Mouse (Mus musculus): ENCODE measurements around the gene Wwc1.
"Not testable (repeated sequence)": the region's sequence is repeated elsewhere in the genome, so short reads cannot be mapped to it uniquely, and the experiment has no call there.

Wwc1 gene

DNA sequence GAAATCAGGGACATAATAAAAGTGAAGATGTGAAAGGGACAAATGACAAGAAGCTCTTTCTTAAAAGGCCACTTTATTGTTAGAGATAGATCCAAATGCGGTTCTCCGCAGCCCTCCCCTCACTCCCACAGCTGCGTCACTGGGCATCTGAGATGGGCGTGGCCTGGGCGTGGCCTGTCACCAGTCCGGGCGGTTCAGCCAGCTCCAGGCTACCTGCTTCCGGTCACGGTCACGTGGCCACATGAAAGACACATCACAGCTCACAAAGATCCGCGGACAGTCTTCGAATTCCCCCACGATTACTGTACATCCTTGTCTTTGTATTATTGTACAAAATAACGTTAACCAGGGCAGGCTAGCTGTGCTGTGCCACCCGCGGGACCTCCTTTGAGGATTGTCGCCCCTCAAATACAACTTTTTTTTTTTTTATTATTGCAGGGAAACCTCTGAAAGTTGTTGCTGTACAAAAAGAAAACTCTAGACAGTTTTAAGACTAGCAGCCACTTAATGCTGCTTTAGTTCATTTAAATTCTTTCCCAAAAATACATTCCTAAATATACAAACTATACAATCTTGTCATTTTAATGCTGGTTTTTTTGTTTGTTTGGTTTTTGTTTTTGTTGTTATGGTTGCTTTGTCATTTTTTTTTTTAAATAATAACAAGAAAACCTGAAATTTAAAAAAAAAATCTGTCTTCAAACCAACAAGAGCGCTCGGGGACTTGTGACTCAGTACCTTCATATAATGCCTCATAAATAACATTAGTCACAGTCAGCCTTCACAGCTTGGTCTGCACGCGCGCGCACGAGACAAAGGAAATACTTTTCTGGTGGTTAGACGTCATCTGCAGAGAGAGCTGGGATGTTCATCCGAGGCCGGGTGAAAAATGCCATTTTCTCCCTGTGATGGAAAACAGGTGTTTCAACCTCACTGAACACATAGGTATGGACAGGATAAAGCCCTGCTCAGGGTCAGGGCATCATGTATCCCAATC is 141.7 kb downstream of the Wwc1 start:
- intact Hi-C loops (cut with DNase I), result no loop called here

DNA sequence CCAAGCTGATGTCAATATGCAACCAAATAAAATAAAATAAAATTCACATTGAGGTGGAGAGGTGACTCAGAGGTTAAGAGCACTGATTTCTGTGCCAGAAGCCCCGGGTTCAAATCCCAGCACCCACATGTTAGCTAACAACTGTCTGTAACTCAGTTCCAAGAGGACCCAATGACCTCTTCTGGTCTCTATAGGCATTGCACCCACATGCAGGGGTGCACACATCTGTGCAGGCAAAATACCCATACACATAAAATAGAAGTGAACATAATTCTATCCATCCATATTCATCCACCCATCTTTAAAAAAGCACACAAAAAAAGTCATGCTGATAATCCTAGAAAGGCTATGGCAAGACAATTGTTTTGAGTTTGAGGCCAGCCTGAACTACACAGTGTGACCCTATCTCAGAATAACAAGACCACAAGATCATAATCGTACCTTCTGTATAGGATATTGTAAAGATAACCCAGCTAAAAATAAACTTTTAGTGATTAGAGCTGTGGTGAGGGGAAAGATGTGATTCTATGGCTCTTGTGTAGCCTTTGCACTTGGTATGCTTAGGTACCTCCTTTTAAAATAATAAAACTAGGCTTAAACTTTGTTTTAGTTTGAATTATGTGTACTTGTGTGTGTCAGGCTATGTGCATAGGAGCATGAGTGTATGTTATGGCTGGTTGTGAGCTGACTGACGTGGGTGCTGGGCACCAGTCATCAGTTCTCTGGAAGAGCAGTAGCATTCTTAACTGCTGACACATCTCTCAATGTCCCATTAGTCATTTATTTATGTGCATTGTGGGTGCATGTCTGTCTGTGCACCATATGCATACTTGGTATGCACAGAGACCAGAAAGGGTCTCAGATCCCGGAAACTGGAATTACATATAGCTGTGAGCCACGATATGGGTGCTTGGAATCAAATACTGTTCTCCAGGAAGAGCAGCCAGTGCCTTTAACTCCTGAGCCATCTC is 142.9 kb downstream of the Wwc1 start:
- intact Hi-C loops (cut with DNase I), result no loop called here

DNA sequence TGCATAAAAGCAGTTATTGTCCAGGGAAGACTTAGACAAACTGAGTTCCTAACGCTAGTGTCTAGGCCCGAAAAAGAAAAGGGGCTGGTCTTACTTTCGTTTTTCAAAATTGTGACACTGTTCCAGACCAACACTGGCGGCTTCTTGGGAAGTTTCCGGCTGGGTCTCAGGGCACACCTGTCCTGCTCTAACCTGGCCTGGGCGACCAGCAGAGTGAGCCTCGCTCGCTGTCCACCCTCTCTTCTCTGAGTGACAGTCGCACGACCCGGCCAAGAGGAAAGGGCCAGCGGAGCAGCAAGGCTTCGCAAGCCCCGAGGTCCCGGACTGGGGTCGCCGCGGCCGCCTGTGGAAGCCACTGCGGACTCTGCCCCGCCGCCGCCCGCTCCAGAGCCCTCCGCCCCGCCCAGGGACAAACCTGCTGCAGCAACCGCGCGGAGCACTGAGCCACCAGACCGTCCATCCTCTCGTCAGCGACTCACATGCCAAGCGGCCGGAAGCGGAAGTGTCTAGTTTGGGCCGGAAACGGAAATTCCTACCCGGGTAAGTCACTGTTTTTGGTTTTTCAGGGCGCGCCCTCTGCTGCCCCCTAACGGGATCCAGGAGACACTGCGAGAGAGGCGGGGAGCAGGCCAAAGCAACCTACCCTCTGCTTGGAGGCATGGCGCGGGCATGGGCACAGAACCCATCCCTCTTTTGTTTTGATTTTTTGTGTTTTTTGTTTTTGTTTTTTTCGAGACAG is 146.1 kb downstream of the Wwc1 start, which contains the start of gene Rars:
Rars (minus strand) TSS at position 485 of the 739 bp plus-strand sequence.
- intact Hi-C loops (cut with DNase I), result loop anchor here (5.0 kb wide), 1 partner anchor 168 kb away; no protein-coding TSS in a partner anchor

DNA sequence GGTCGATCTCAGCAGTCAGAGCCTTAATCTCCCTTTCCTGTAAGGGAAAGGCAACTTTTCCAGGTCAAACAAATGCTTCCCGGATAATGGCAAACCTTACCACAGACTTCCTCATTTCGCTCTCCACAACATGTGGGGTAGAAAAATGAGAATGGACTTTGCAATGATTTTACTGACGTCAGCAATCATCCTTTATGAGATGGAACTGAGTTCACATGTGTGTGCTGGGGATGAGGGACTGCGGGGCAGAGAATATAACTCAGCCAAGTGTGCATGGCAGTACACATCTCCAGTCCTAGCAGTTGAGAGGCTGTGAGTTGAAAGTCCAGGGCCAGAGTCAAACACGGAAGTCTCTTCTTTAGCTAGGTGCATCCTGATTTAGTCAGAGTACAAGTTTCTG is 147.1 kb downstream of the Wwc1 start:
- intact Hi-C loops (cut with DNase I), result loop anchor here (5.0 kb wide), 1 partner anchor 169 kb away; no protein-coding TSS in a partner anchor

DNA sequence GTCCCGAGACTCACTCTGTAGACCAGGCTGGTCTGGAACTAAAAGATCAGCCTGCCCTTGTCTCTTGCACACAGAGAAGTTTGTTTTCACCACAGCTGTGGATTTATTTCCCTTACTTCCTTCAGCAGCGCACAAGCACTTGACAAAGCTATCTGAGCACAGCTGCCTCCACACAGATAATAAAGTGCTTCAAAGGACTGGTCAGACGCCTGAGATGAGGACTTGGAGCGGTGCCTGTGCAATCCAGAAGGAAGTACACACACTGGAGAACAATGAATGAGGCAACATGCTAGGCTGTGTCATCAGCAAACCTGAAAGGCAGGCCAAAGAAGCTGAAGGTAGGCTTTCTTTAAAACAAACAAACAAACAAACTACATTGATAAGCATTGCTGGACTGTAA is 148.2 kb downstream of the Wwc1 start:
- intact Hi-C loops (cut with DNase I), result loop anchor here (5.0 kb wide), 1 partner anchor 170 kb away; no protein-coding TSS in a partner anchor

DNA sequence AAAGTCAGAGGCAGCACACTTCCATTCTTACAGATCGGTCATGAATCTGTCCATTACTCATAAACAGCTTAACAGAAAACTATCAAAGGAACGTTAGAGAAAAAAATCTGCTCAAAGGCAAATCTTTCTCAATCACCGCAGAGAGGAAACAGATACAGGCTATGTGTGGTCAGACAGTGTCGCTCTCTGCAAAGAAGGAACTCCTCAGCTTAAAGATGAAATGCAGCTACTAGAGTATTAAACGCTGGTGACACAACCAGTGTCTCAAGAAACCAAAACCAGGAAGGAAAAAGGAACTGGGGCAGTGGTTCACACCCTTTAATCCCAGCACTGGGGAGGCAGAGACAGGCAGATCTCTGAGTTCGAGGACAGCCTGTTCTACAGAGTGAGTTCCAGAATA is 152.6 kb downstream of the Wwc1 start:
- intact Hi-C loops (cut with DNase I), result loop anchor here (5.0 kb wide), 1 partner anchor 45 kb away; no protein-coding TSS in a partner anchor

DNA sequence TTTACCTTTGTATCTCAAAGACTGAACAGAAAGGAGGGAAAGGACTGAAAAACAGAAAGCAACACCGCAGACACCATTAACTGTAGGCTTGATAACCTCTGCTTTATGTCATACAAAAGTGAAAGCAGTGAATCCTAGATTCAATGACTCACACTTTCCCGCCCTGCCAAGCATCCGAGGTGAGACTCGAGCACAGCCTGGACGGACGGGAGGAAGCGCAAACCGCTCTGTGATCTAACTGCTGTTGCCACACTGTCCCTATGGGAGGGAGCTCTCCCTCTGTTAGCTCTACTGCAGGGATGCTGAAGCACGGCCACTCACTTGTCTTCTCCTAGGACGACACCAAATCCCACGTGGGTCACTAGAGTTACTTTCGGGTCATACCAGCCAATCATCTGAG is 164.0 kb downstream of the Wwc1 start:
- intact Hi-C loops (cut with DNase I), result no loop called here

DNA sequence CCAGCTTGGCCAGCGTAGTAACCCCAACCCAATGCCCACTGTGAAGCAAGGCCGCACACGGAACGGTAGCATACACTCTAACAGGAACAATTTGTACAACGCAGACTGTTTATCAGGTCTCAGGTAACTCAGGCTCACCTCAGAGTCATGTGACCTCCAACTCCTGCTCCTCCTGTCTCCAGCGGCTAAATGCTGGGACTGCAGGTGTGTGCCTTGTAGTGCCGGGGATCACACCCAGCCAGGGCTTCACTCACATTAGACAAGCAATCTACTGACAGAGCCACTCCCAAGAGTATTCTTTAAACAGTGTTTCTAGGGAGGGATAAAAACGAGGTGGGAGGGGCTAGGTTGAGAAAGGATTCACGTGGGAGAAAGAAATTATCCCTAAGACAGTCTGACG is 168.9 kb downstream of the Wwc1 start:
- intact Hi-C loops (cut with DNase I), result no loop called here

DNA sequence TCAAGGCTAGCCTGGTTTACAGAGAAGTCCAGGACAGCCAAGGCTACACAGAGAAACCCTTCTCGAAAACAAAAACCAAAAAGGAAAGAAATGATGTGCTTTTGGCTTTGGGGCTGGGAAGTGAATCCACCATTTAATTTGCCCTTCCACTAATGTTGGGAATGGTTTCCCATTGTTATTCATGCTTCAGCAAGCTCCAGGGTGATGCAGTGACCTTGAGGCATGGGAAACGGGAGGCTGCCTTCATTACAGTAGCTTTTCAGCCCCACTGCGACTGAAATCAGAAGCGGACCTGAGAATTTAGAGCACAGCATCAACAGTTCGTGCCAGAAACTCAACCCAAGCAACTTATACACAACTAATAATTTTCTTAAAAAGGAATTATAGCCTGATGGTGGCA is 179.0 kb downstream of the Wwc1 start:
- intact Hi-C loops (cut with DNase I), result no loop called here

DNA sequence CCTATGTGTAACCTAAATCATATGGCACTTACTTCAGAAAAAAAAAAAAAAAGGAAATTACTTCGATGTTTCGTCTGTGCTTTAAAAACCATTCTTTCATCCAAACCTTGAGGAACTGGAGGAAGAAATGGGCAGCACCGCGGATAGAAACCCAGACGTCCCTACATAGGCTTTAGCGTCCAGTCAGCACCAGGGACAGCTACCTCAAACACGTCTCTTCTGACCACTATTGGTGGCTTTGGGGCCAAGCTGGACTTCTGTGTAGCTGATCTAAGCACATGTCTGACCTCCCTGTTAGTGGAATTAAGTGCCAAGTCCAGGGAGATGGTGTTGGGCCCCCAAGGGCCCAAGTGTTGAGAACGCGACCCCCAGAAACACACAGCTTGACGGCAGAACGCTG is 181.5 kb downstream of the Wwc1 start, which contains the start of gene Fbll1:
Fbll1 (minus strand) TSS at position 11 of the 400 bp plus-strand sequence.
- intact Hi-C loops (cut with DNase I), result no loop called here

DNA sequence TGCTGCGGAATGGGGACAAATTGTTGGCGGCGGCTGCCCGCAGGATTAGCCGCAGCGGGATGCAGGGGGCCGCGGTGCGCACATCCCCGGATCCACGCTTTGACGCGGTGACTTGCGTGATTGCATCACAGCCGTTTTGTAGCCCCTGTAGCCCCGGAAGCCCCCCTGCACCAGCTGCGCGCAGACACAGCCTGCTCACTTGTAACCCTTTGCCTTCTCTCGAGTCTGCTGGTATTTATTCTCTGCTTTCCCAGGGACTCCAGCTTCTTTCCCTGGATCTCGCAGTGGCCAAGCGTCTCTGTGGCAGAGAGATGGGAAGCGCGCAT is 181.9 kb downstream of the Wwc1 start:
- intact Hi-C loops (cut with DNase I), result no loop called here

DNA sequence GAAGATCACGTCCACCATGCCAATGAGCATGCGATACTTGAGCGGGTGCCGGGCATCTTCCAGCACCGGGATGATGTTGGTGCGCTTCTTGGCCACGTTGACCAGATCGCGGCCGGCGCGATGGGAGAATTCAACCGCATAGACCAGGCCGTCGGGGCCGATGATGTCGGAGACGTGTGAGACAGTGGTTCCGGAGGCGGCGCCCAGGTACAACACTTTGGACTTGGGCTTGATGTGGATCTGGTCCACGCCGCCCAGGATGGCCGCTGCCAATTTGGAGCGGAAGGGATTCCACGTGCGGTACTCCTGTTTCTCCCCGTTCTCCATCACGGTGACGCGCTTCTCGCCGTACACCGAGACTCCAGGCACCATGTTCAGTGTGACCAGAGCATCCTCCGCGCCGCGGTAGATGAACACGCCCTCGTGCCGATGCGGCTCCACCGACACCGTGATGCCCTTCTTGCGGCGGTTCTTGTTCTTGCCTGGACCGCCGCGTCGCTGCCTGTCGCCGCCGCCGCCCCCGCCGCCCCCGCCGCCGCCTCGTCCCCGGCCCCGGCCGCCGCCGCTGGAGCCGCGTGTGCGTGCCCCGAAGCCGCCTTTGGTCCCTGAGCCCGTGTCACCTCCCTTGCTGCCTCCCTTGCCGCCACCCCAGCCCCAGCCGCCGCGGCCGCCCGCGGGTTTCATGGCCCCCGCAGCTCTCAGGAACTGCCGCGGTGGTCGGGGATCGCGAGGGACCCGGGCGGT is 182.4 kb downstream of the Wwc1 start:
- intact Hi-C loops (cut with DNase I), result no loop called here

DNA sequence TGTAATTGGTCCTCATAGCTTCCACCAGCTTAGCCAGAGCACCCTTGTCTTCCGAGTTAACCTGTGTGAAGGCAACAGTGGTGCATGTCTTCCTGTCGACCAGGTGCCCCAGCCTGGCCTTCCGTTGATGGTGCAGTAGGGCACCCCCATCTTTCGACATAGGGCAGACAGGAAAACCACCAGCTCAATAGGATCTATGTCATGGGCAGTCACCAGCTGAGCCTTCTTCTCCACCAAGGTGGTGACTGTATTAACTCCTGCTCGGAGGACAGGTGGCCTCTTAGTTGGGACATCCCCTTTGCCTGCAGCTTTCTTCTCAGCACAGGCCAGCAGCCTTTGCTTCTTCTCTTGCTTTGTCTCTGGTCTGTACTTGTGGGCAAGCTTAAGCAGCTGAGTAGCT is 187.5 kb downstream of the Wwc1 start:
- intact Hi-C loops (cut with DNase I), result not testable (repeated sequence)

DNA sequence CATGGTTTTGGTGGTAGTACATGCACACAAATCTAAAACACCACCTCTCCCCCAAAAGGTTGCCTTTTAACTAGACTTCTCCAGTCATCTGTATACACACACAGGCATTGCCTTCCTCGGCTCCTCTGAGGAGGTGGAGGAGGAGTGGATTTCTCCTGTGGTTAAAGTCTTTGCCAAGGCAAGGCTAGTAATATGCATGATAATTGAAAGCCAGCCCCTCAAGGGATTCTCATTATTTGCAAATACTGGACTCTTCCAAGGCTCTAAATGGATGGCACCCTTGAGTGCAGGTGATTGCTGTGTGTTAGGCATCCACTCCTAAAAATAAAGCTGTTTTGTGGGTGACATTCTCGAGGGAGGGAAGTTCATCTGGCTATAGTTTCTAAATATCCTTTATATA is 191.9 kb downstream of the Wwc1 start:
- intact Hi-C loops (cut with DNase I), result no loop called here
